Mouse (Mus musculus) C2C12 (cell line): ENCODE data around the gene Vps16. TPM values are rescaled to one million over a fixed set of nuclear protein-coding genes. Genes with fewer than 3 reads are reported as not detected.
A peak's percentile ranks its signal among the peaks of the same experiment; 100 is the strongest.

Experiments used
- H3K27me3 ChIP-seq: one replicate; pipeline ENCODE4 v1.6.1; 2011; ENCODE audit not compliant: control insufficient read depth, insufficient read depth, insufficient read length
- H3K36me3 ChIP-seq: one replicate; pipeline ENCODE4 v1.6.1; 2011; ENCODE audit not compliant: control insufficient read depth, insufficient read depth
- H3K4me3 ChIP-seq: one replicate; pipeline ENCODE4 v1.5.1; 2011; ENCODE audit warnings: mild to moderate bottlenecking, control low read depth; ENCODE audit not compliant: poor library complexity, insufficient read depth, severe bottlenecking
- H3K79me2 ChIP-seq: one replicate; pipeline ENCODE4 v1.6.1; 2011; ENCODE audit not compliant: control insufficient read depth, insufficient read depth
- H3K79me3 ChIP-seq: one replicate; pipeline ENCODE4 v1.6.1; 2011; ENCODE audit warnings: low read depth, control low read depth
- H3ac ChIP-seq: one replicate; pipeline ENCODE3; 2011; ENCODE audit warnings: low read depth; ENCODE audit not compliant: control insufficient read depth, insufficient read length
- CEBPB ChIP-seq: IDR thresholded peaks from one replicate; pipeline ENCODE4 v1.6.1; 2011; ENCODE audit warnings: low read depth, mild to moderate bottlenecking, control low read depth, moderate library complexity
- CTCF ChIP-seq: IDR thresholded peaks from one replicate; pipeline ENCODE4 v1.5.1; 2011; ENCODE audit not compliant: control insufficient read depth, insufficient read depth, insufficient read length
- FOSL1 ChIP-seq: IDR thresholded peaks from one replicate; pipeline ENCODE4 v1.8.0; 2011; ENCODE audit warnings: mild to moderate bottlenecking, low read length; ENCODE audit not compliant: poor library complexity, insufficient read depth, severe bottlenecking
- MAX ChIP-seq: IDR thresholded peaks from one replicate; pipeline ENCODE4 v1.6.1; 2011; ENCODE audit warnings: mild to moderate bottlenecking, control low read depth
- MYOD1 ChIP-seq: IDR thresholded peaks from one replicate; pipeline ENCODE4 v1.6.1; 2011; ENCODE audit warnings: low read depth; ENCODE audit not compliant: control insufficient read depth, insufficient read length
- MYOG ChIP-seq: IDR thresholded peaks from one replicate; pipeline ENCODE4 v1.6.1; 2011; ENCODE audit not compliant: control insufficient read depth, insufficient read length; ENCODE audit errors: extremely low read depth
- USF1 ChIP-seq: IDR thresholded peaks from one replicate; pipeline ENCODE4 v1.6.1; 2011; ENCODE audit warnings: low read depth, mild to moderate bottlenecking, control low read depth, moderate library complexity
- polyA plus RNA-seq: library from polyadenylated mRNA; unstranded; fragments of >200 nt; fragmentation: generic; extraction: Trizol; gene quantifications from one replicate; pipeline ENCODE4 v1.2.1, GENCODE M21; 2012; ENCODE audit warnings: missing spikeins

Gene Vps16
- polyA plus RNA-seq, 1 experiment, result 44.0 TPM

GRCm38 (mm10) chr2:130488600-130488999, 64.5 kb downstream of the Vps16 start:
- peaks cover 95% of the 10 kb centered on the region for H3K79me2 ChIP-seq
- no peak overlapping the region for H3ac ChIP-seq
- peaks cover 48% of the 10 kb centered on the region for H3K79me3 ChIP-seq
- no peaks in the 10 kb centered on the region for H3K27me3 ChIP-seq
- peak; percentile 32 for TF ChIP-seq MYOD1
- TF ChIP-seq MAX, result peak; percentile 39
- no peak for TF ChIP-seq CTCF
- TF ChIP-seq USF1, result no peak
- TF ChIP-seq MYOG, result no peak
- TF ChIP-seq FOSL1, result peak; percentile 26
- peak; percentile 87 for TF ChIP-seq CEBPB
- H3K36me3 ChIP-seq, result no peaks in the 10 kb centered on the region
- H3K4me3 ChIP-seq, result no peak overlapping the region

- H3K79me3 ChIP-seq, result peaks cover 32% of the 10 kb centered on the region
- no peak overlapping the region for H3ac ChIP-seq
- H3K79me2 ChIP-seq, result peaks cover 94% of the 10 kb centered on the region
- no peak overlapping the region for H3K4me3 ChIP-seq
- H3K27me3 ChIP-seq, result no peaks in the 10 kb centered on the region
- TF ChIP-seq USF1, result no peak
- no peak for TF ChIP-seq MYOD1
- no peak for TF ChIP-seq MYOG
- no peak for TF ChIP-seq CEBPB
- TF ChIP-seq FOSL1, result no peak
- no peak for TF ChIP-seq MAX
- TF ChIP-seq CTCF, result no peak
- no peaks in the 10 kb centered on the region for H3K36me3 ChIP-seq
Observed at GRCm38 (mm10) chr2:130491162-130491561, 67.0 kb downstream of the Vps16 start.

DNA sequence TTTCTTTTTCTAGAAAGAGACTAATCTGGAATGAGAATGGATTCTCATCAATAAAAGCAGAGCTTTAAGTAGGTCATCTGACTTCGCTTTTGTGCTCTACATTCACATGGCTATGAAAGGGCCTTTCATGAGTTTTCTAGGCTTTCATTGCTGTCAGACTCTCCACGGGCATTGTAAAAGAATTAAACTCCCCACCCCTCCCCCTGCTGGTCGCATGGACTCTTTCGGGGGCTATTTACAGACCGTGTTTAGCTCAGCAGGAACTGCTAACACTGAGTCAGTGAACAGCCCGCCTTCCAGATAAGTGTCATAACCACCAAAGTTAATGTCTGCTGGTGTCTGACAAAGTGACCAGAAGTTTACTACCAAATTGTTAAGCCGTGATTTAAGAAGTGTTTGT, 67.4 kb downstream of the Vps16 start:
- H3ac ChIP-seq, result no peak overlapping the region
- no peak overlapping the region for H3K4me3 ChIP-seq
- peaks cover 30% of the 10 kb centered on the region for H3K79me3 ChIP-seq
- TF ChIP-seq CEBPB, result no peak
- TF ChIP-seq CTCF, result no peak
- TF ChIP-seq FOSL1, result no peak
- no peak for TF ChIP-seq MAX
- no peak for TF ChIP-seq MYOD1
- no peak for TF ChIP-seq MYOG
- no peak for TF ChIP-seq USF1
- H3K79me2 ChIP-seq, result peaks cover 94% of the 10 kb centered on the region
- no peaks in the 10 kb centered on the region for H3K27me3 ChIP-seq
- H3K36me3 ChIP-seq, result no peaks in the 10 kb centered on the region

Other genes with a start within 250 kb of the Vps16 start
- gene Snrpb, start 244.9 kb upstream of the Vps16 start, polyA plus RNA-seq, result 585 TPM
- gene Tmc2, start 229.1 kb upstream of the Vps16 start, polyA plus RNA-seq, result not detected
- gene Nop56, start 149.9 kb upstream of the Vps16 start, polyA plus RNA-seq, result 293 TPM
- 144 TPM for gene Idh3b, start 139.8 kb upstream of the Vps16 start, polyA plus RNA-seq
- gene Ebf4, start 129.2 kb upstream of the Vps16 start, polyA plus RNA-seq, result 0.07 TPM
- gene Cpxm1, start 26.8 kb upstream of the Vps16 start, polyA plus RNA-seq, result 0.20 TPM
- not detected for gene Gm28372, start 19.1 kb upstream of the Vps16 start, polyA plus RNA-seq
- not detected for gene 1700020A23Rik, start 19.1 kb upstream of the Vps16 start, polyA plus RNA-seq
- gene Tmem239, start 17.9 kb upstream of the Vps16 start, polyA plus RNA-seq, result 0.02 TPM
- gene Pced1a, start 362 bp downstream of the Vps16 start, polyA plus RNA-seq, result 15.4 TPM
- gene Ptpra, start 25.9 kb downstream of the Vps16 start, polyA plus RNA-seq, result 31.6 TPM
- 102 TPM for gene Mrps26, start 139.4 kb downstream of the Vps16 start, polyA plus RNA-seq
- not detected for gene Oxt, start 151.8 kb downstream of the Vps16 start, polyA plus RNA-seq
- gene Avp, start 158.2 kb downstream of the Vps16 start, polyA plus RNA-seq, result not detected
- 6.9 TPM for gene Fastkd5, start 205.7 kb downstream of the Vps16 start, polyA plus RNA-seq
- gene Ubox5, start 205.7 kb downstream of the Vps16 start, polyA plus RNA-seq, result 5.2 TPM
- gene Lzts3, start 218.5 kb downstream of the Vps16 start, polyA plus RNA-seq, result 4.7 TPM
- 80.4 TPM for gene Ddrgk1, start 240.3 kb downstream of the Vps16 start, polyA plus RNA-seq
- 95.9 TPM for gene Itpa, start 243.3 kb downstream of the Vps16 start, polyA plus RNA-seq